Mouse (Mus musculus): Measurements from ENCODE around the gene Ascl4. TPM values are rescaled to one million over a fixed set of nuclear protein-coding genes. Genes with fewer than 3 reads are reported as not detected.

Gene Ascl4
- under 1 TPM; 0.37 to 0.38 TPM for total RNA-seq (2021)
- long read RNA-seq, experiment 1: 0 reads
- long read RNA-seq, experiment 2: 0 reads

DNA sequence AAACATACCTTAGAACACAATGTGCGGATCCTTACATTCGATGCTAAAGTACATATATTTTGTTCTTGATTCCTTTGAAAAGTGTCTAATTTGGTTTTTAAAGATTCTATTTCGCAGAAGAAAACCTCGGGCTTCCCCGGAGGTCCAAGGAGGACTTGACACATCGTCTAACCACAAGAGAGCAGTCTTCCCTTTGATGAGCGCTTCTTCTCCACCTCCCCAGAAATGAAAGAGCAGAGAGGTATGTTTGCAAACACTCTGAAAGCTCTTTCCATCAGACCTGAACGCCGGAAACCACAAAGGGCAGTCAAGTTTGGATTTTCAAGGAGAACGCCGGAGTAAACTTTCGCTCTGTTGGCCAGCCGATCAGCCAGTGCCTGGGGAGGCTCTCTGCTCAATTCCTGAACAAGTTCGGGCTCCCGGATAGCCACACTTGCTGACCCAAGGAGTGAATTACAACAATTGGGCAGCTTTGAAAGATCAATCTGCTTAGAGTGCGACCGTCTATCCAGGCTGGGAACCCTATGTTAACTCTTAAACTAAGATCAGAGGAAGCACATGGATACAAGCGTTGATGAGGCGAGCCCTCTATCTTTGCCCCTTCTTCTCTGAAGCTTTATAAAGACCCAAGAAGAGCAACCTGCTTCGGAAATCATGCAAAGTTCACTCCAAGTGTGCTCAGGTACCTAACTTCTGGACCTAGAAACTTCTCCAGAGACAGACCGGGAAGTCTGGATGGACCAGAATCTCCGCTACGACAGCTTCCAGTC lies at the start of gene Ascl4:
Gene Ascl4 (plus strand): TSS at position 6 of the 770 bp plus-strand sequence.
- DNase-seq (ENCODE audit: low spot score in 2 of 2): no peak

GRCm38 (mm10) chr10:85879886-85880486 lies 47.5 kb upstream of the Ascl4 start:
- DNase-seq (ENCODE audit: low spot score in 2 of 2): no peak

DNA sequence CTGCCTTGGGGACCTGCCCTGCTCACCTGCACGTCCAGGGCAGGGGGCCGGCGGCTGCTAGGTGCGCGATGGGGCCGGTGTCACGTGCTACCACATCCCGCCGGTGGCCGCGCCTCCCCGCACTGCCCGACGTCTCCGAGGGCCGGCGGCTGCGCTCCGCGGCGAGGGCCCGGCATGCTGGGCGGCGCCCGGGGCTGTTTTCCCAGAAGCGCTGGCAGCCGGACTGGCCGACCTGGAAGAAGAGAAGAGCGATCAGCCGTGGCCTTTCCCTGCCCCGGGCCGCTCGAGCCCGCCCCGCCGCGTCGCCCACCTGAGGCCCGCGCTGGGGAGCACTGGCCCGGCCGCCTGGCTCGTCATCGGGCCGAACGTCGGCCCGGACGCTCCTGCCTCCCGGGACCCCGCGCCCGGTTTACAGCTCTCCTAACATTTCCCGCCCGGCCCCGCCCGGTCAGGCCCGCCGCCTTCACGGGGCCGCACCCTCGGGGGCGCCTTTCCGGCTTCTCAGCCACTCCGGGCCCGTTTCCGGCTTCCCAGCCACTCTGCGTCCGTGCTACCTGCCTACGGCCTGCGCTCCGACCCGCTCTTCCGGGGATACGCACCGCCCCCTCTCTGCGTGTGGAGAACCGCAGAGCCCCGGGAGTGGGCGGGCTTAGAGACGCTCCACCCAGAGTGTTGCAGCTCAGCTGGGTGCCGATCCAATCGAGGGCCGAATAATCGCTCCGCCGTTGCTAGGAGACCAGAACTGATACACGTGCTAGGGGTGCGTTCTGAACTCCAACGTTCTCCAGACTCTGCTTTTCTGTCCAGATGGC lies 10.8 kb upstream of the Ascl4 start, which contains the start of gene Prdm4:
Gene Prdm4 (minus strand): TSS at position 645 of the 812 bp plus-strand sequence.
- DNase-seq (ENCODE audit: low spot score in 2 of 2): peak; percentile 90 to 97

DNA sequence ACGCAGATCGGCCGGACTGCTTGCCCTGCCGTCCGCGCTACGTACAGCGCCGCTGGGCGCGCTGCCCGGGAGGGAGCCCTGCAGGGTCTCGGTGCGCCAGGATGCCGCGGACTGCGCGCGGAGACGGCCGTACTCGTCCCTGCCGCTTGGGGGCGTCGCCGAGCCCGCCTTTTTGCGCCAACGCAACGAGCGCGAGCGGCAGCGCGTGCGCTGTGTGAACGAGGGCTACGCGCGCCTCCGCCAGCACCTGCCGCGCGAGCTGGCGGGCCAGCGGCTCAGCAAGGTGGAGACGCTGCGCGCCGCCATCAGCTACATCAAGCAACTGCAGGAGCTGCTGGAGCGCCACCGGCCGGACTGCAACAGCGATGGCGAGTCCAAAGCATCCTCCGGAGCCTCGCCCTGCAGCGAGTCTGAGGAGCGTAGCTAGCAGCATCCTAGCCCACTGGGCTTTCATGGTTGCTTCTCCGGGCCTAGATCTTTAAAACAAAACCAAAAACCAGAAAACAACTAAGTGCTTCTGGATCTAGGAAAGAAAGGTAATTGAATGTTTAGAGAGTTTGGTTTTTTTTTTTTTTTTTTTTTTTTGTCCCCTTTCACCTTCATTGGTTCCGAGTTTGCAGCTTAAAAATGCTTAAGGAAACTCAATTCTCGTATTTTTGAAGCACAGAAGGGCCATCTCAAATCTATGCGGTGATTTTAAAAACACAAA lies 1.2 kb downstream of the Ascl4 start:
- DNase-seq (ENCODE audit: low spot score in 2 of 2): peak; percentile 66 to 73

DNA sequence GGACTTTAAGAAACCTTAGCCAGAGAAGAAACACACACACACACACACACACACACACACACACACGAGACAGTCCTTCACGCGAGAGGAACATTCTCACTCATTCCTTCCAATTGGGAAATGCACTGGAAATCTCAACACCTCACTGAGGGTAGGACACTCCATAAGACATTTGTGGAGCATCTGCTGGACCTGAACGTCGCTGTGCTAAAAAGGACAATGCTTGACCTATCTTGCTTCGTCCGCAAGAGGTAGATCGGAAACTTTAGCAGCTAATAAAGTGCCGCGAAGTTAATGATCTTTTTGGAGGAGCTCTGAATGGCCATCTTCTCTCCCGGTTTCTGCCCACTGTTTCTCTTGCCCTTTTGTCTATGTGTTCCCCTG lies 1.7 kb downstream of the Ascl4 start:
- DNase-seq (ENCODE audit: low spot score in 2 of 2): no peak

GRCm38 (mm10) chr10:85929962-85930361 lies 2.5 kb downstream of the Ascl4 start:
- DNase-seq (ENCODE audit: low spot score in 2 of 2): no peak

- no peak for DNase-seq (ENCODE audit: low spot score in 2 of 2)
These were observed 8.9 kb downstream of the Ascl4 start for GRCm38 (mm10) chr10:85936280-85936965.

GRCm38 (mm10) chr10:85948483-85949196 lies 21.2 kb downstream of the Ascl4 start:
- DNase-seq (ENCODE audit: low spot score in 2 of 2): no peak

DNA sequence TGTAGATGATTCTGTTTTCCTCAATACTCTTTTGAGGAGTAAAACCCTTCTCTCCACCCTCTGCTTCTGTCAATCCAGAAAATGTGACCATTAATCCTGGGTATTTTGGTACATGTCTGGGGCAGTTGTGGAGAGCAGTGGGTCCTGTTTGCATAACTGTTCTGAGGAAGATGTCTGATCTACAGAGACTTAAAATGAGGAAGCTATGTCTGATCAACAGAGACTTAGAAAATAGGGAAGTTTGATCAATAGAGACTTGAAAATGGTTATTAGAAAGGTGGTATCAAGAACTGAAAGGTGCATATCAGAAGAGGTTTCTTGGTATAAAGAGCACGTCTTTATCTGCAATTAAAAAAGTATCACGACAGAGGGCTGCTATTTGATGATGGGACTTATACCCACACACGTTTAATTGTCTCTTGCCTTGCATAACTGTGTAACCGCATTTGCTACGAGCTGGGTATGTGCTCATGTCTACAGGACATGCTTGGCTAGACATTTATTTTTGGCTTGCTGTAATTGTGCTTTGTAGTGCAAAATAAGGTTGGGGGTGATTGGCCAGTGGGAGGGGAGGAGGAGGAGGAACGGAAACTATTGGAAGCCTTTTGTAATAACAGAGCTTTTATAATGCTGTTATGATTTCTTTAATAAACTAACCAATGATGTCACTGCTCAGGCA lies 24.4 kb downstream of the Ascl4 start:
- no peak for DNase-seq (ENCODE audit: low spot score in 2 of 2)

GRCm38 (mm10) chr10:85953401-85953800 lies 25.9 kb downstream of the Ascl4 start:
- DNase-seq (ENCODE audit: low spot score in 2 of 2): no peak

DNA sequence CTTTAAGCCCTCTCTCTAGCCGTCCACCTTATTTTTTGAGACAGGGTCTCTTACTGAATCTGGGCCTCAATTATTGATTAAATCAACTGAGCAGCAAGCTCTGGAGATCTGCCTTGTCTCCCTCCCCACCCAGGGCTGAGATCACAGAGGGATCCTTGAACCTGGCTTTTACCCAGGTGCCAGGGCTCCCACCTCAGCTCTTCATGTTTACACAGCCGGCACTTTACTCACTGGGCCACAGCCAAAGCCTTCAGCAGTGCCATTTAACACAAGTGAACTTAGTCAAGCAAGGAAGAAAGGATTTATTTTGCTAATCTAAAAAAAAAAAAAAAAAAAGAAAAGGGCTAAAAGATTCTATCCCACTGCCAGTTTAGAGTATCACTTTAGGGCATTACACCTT lies 26.9 kb downstream of the Ascl4 start:
- no peak for DNase-seq (ENCODE audit: low spot score in 2 of 2)

GRCm38 (mm10) chr10:85956871-85957419 lies 29.5 kb downstream of the Ascl4 start:
- DNase-seq (ENCODE audit: low spot score in 2 of 2): no peak

DNA sequence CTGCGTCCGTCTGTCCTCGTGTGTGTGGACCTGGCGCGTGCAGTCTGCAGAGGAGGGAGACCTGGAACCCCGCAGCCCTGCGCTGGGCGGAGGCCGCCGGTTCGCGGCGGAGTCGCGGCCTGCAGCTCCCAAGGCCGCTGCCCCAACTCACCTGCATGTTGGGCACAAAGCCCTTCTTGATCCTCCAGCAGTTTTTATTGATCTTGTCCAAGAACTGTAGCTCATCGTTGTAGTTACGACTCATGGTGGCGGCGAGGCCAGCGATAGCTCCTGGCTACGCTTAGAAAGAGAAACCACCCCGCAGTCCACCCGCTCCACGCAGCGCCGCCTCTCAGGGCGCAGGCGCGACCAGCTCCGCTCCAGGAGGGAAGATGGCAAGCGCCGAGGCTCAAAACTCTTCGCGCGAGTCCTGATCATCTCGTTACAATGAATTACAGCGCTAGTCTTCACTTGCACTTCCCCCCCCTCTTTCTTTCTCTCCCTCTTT lies 30.0 kb downstream of the Ascl4 start, which contains the start of gene Rtcb:
Gene Rtcb (minus strand): TSS at position 360 of the 487 bp plus-strand sequence.
- DNase-seq (ENCODE audit: low spot score in 2 of 2): peak; percentile 96 to 98

- DNase-seq (ENCODE audit: low spot score in 2 of 2): no peak
These were observed 35.4 kb downstream of the Ascl4 start for GRCm38 (mm10) chr10:85962897-85963296.

- DNase-seq (ENCODE audit: low spot score in 2 of 2): no peak
These were observed 36.8 kb downstream of the Ascl4 start for GRCm38 (mm10) chr10:85964316-85964715.

DNA sequence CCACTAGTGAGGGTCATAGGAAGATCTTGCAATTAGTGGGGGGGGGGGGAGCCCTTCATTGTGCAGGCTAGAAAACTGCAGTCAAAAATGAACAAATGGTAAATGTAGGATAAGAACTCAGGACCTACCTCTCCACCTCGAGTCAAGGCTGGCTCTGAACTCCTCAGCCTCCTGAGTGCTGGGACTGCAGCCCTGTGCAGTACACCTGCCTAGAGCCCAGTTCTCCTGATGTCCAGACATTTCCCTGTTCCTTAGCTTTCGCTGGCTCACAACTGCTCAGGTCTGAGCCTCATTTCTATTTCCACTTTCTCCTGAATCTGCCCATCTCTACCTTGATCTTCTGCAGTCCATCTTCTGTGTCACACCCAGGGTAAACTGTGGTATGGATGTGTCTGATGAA lies 39.0 kb downstream of the Ascl4 start:
- DNase-seq (ENCODE audit: low spot score in 2 of 2): no peak

GRCm38 (mm10) chr10:85967411-85968156 lies 40.1 kb downstream of the Ascl4 start:
- DNase-seq (ENCODE audit: low spot score in 2 of 2): no peak

GRCm38 (mm10) chr10:85968157-85968634 lies 40.7 kb downstream of the Ascl4 start:
- peak; percentile 85 to 88 for DNase-seq (ENCODE audit: low spot score in 2 of 2)
